Mouse (Mus musculus) kidney, adult 2 months (tissue): ENCODE measurements around the gene Bri3bp.

ENCODE experiments used
- CTCF ChIP-seq: fragments of 200-500 bp; conservative IDR thresholded peaks from 2 replicates; pipeline ENCODE4 v1.5.1; 2011; ENCODE audit warnings: low read depth, mild to moderate bottlenecking, control low read depth, low read length, moderate library complexity, mixed read lengths; ENCODE audit not compliant: insufficient read depth, insufficient read length
- POLR2A ChIP-seq: fragments of 200-500 bp; IDR thresholded peaks from one replicate; pipeline ENCODE4 v1.6.1; 2011; ENCODE audit warnings: low read depth, low read length, control low read depth

DNA sequence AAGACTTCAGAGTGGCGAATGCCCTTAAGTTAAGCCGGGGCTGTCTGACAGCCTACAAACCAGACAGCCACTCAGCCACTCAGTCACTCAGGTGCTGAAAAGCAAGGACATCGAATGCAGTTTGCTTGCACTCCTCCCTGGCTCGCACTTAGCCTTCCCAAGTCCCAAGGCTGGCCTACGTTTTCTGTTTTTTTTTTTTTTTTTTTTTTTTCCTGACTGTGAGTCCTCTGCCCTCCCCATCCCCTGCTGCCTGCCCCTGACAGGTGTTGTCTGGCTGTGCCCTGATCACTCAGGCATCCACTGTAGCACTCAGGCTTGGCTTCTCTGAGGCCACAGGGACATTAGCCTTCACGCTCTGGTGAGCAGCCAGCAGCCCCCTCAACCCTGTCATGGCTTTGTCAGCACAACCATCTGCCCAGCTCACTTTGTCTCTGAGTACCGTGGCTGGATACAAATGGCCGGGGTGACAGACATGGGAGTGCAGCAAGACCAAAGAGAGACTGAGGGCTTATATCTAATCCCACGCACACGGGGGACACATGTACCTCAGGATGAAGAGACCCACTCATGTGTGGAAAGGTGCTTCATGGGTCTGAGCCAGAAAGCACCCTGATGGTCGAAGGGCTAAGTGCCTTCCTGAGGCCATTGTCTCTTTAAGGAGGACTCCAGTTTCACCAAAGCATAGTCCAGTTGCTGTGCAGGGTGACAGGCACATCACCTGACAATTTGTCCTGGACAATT is 46.2 kb downstream of the Bri3bp start:
- TF ChIP-seq POLR2A, result no peak
- TF ChIP-seq CTCF, result no peak
